19 mouse cellular contexts compared by ENCODE assay signal in genomic region chr10:4182406-4182805, GRCm38 (mm10).
DNase-seq lines count a peak whose midpoint lies in the region; ATAC-seq and TF ChIP-seq lines count a peak whose summit lies in the region.
"Had no signal": no experiment of that assay in that cellular context is flagged by ENCODE, and none has a peak within 500 bp of the region (broad histone marks: within the 10 kb centered on the region; RNA-seq: fewer than 3 reads in every experiment).

No protein-coding gene starts in this region.

- no peaks in the 10 kb centered on the region for H3K36me3 ChIP-seq in heart, postnatal 0 days (replicated peaks; ENCODE audit: control insufficient read depth, insufficient read depth, low read length)
- peaks cover 0 to 8% of the 10 kb centered on the region in 2 experiments; a peak in 2 of 4 replicates for H3K36me3 ChIP-seq in MEL (ENCODE audit: control insufficient read depth in 1 of 2, insufficient read depth in 2 of 2, low read length in 2 of 2)
- no peaks in the 10 kb centered on the region for H3K36me3 ChIP-seq in liver, embryonic 16.5 days (ENCODE audit: control insufficient read depth, insufficient read depth)
- no peaks in the 10 kb centered on the region for H3K36me3 ChIP-seq in lung, postnatal 0 days (ENCODE audit: insufficient read depth, low read length)
- H3K36me3 ChIP-seq: G1E; hindbrain, embryonic 15.5 days; midbrain, embryonic 13.5 days; neural tube, embryonic 12.5 days had no signal

- no peaks in the 10 kb centered on the region for H3K79me2 ChIP-seq in MEL (ENCODE audit: control insufficient read depth, insufficient read depth, low read length, poor library complexity)

- TF ChIP-seq POLR2A in MEL (IDR thresholded peaks at IDR 0.05; ENCODE audit: control insufficient read depth in 1 of 2, insufficient read depth in 1 of 2, low read depth in 1 of 2, low read length in 2 of 2, poor library complexity in 1 of 2): peak in 1 of 2 experiments; percentile 44; a peak in 1 of 4 replicates

- no peaks in the 10 kb centered on the region for H3K9me3 ChIP-seq in heart, postnatal 0 days (replicated peaks; ENCODE audit: control insufficient read depth, low read length)
- H3K9me3 ChIP-seq in MEL (replicated peaks; ENCODE audit: insufficient read depth, low read length): no peaks in the 10 kb centered on the region
- no peaks in the 10 kb centered on the region for H3K9me3 ChIP-seq in liver, embryonic 16.5 days (replicated peaks; ENCODE audit: control insufficient read depth, low read length)
- H3K9me3 ChIP-seq in lung, postnatal 0 days (ENCODE audit: low read length): no peaks in the 10 kb centered on the region
- H3K9me3 ChIP-seq: forebrain, embryonic 13.5 days; G1E; hindbrain, embryonic 15.5 days; midbrain, embryonic 13.5 days; neural tube, embryonic 12.5 days had no signal

- no peak overlapping the region for H3K4me3 ChIP-seq in heart, postnatal 0 days (ENCODE audit: low read depth, low read length)
- H3K4me3 ChIP-seq in MEL (ENCODE audit: control insufficient read depth in 1 of 2, insufficient read depth in 1 of 2, low read depth in 2 of 2, low read length in 2 of 2): no peak overlapping the region
- H3K4me3 ChIP-seq in liver, embryonic 16.5 days (ENCODE audit: low read depth, low read length): no peak overlapping the region
- no peak overlapping the region for H3K4me3 ChIP-seq in lung, postnatal 0 days (ENCODE audit: low read depth, low read length)
- H3K4me3 ChIP-seq: erythroblast, embryonic 14.5 days; forebrain, embryonic 13.5 days; hindbrain, embryonic 15.5 days; midbrain, embryonic 13.5 days; neural tube, embryonic 12.5 days had no signal

- 47% methylated on average over 2 of the region's 2 CpGs for WGBS in heart, postnatal 0 days
- WGBS in liver, embryonic 16.5 days (ENCODE audit: insufficient replicate concordance): 35% methylated on average over 2 of the region's 2 CpGs
- WGBS in lung, postnatal 0 days: 68% methylated on average over 2 of the region's 2 CpGs

- no peaks in the 10 kb centered on the region for H3K27me3 ChIP-seq in heart, postnatal 0 days (ENCODE audit: control insufficient read depth, insufficient read depth, low read length)
- H3K27me3 ChIP-seq in MEL (ENCODE audit: control insufficient read depth in 1 of 2, insufficient read depth in 2 of 2, low read length in 2 of 2): no peaks in the 10 kb centered on the region
- no peaks in the 10 kb centered on the region for H3K27me3 ChIP-seq in liver, embryonic 16.5 days (ENCODE audit: control insufficient read depth, insufficient read depth, low read depth, low read length)
- H3K27me3 ChIP-seq in lung, postnatal 0 days (replicated peaks; ENCODE audit: insufficient read depth, low read length): no peaks in the 10 kb centered on the region
- H3K27me3 ChIP-seq: forebrain, embryonic 13.5 days; hindbrain, embryonic 15.5 days; midbrain, embryonic 13.5 days; neural tube, embryonic 12.5 days had no signal

- H3K9ac ChIP-seq in heart, postnatal 0 days (replicated peaks; ENCODE audit: low read depth, low read length): no peak overlapping the region
- peak overlapping the region; percentile 37 for H3K9ac ChIP-seq in MEL (ENCODE audit: control insufficient read depth, low read depth, low read length, poor library complexity, severe bottlenecking)
- no peak overlapping the region for H3K9ac ChIP-seq in liver, embryonic 16.5 days (ENCODE audit: low read depth, low read length)
- H3K9ac ChIP-seq in lung, postnatal 0 days (replicated peaks; ENCODE audit: low read depth): no peak overlapping the region
- H3K9ac ChIP-seq: forebrain, embryonic 13.5 days; hindbrain, embryonic 15.5 days; lung, embryonic 14.5 days; midbrain, embryonic 13.5 days; neural tube, embryonic 12.5 days had no signal

- TF ChIP-seq CTCF in heart, postnatal 0 days (IDR thresholded peaks at IDR 0.05; ENCODE audit: low read depth): no peak
- TF ChIP-seq CTCF in MEL (IDR thresholded peaks at IDR 0.05 in 2 of 3, conservative IDR thresholded peaks at IDR 0.05 in 1 of 3; ENCODE audit: control insufficient read depth in 1 of 3, insufficient read depth in 1 of 3, low read depth in 2 of 3, low read length in 3 of 3, poor library complexity in 1 of 3, severe bottlenecking in 1 of 3): no peak
- no peak for TF ChIP-seq CTCF in lung, postnatal 0 days (IDR thresholded peaks at IDR 0.05)

- no peak for DNase-seq in heart, postnatal 0 days (ENCODE audit: low spot score)
- DNase-seq in heart, postnatal 25 days (ENCODE audit: low spot score): no peak
- peak; percentile 49 for DNase-seq in A20 (ENCODE audit: low read depth, low spot score)
- DNase-seq in MEL (ENCODE audit: low read depth, low spot score): peak; percentile 85
- DNase-seq in adrenal gland, postnatal 10 days: no peak
- DNase-seq in lung, postnatal 0 days (ENCODE audit: low spot score): no peak
- DNase-seq: cerebellum, adult 2 months; gastrocnemius, postnatal 14 days; thymus, postnatal 25 days had no signal

- H3K4me1 ChIP-seq in heart, postnatal 0 days (ENCODE audit: control insufficient read depth, insufficient read depth): no peaks in the 10 kb centered on the region
- H3K4me1 ChIP-seq in MEL (ENCODE audit: control insufficient read depth in 1 of 2, insufficient read depth in 2 of 2, low read length in 2 of 2): peaks cover 0 to 21% of the 10 kb centered on the region in 2 experiments; a peak in 2 of 4 replicates
- no peaks in the 10 kb centered on the region for H3K4me1 ChIP-seq in liver, embryonic 16.5 days (ENCODE audit: control insufficient read depth, low read depth, low read length)
- no peaks in the 10 kb centered on the region for H3K4me1 ChIP-seq in lung, postnatal 0 days (ENCODE audit: insufficient read depth, low read depth, low read length)
- H3K4me1 ChIP-seq: forebrain, embryonic 13.5 days; hindbrain, embryonic 15.5 days; midbrain, embryonic 13.5 days; neural tube, embryonic 12.5 days had no signal

- TF ChIP-seq EP300 in heart, postnatal 0 days (IDR thresholded peaks at IDR 0.05; ENCODE audit: low read depth): no peak
- TF ChIP-seq EP300 in MEL (IDR thresholded peaks at IDR 0.05; ENCODE audit: low read depth in 1 of 2, low read length in 2 of 2): peak; percentile 71 to 80
- TF ChIP-seq EP300 in lung, postnatal 0 days (IDR thresholded peaks at IDR 0.05): no peak

- TF ChIP-seq RAD21 in MEL (IDR thresholded peaks at IDR 0.05; ENCODE audit: low read depth, low read length): no peak

- H3K27ac ChIP-seq in heart, postnatal 0 days (ENCODE audit: low read depth): peak overlapping the region; percentile 65
- H3K27ac ChIP-seq in MEL (ENCODE audit: control insufficient read depth, low read depth, low read length): peak overlapping the region; percentile 68
- no peak overlapping the region for H3K27ac ChIP-seq in liver, embryonic 16.5 days (ENCODE audit: low read length)
- H3K27ac ChIP-seq in lung, postnatal 0 days (ENCODE audit: low read length): no peak overlapping the region
- H3K27ac ChIP-seq: forebrain, embryonic 13.5 days; hindbrain, embryonic 15.5 days; midbrain, embryonic 13.5 days; neural tube, embryonic 12.5 days had no signal

- no peak for ATAC-seq in heart, postnatal 0 days (ENCODE audit: insufficient read depth, low read depth)
- ATAC-seq in liver, embryonic 16.5 days (ENCODE audit: low read depth): 0 out of 2 replicates have a peak, but pooled peaks have one; percentile 16
- ATAC-seq in lung, postnatal 0 days: no peak
- ATAC-seq: CD4-positive, CD25-positive, alpha-beta regulatory T cell, adult 4 months; forebrain, embryonic 13.5 days; intestine, embryonic 16.5 days; midbrain, embryonic 13.5 days had no signal

- no peak overlapping the region for H3K4me2 ChIP-seq in heart, postnatal 0 days (ENCODE audit: low read depth, low read length)
- no peak overlapping the region for H3K4me2 ChIP-seq in liver, embryonic 16.5 days (ENCODE audit: low read depth, low read length)
- no peak overlapping the region for H3K4me2 ChIP-seq in lung, postnatal 0 days (replicated peaks; ENCODE audit: low read depth, low read length)
- H3K4me2 ChIP-seq: forebrain, embryonic 13.5 days; hindbrain, embryonic 15.5 days; lung, embryonic 14.5 days; midbrain, embryonic 13.5 days; neural tube, embryonic 12.5 days had no signal

- intact Hi-C loops in heart, postnatal 25 days (cut with DNase I): no loop called here

TF ChIP-seq in MEL, 35 proteins besides CTCF, POLR2A, EP300 and RAD21 (continues in another document):
- no peak for TF ChIP-seq MXI1 (IDR thresholded peaks at IDR 0.05; ENCODE audit: low read depth, low read length)
- TF ChIP-seq ZC3H11A (IDR thresholded peaks at IDR 0.05; ENCODE audit: low read depth, low read length): no peak
- TF ChIP-seq E2F4 (IDR thresholded peaks at IDR 0.05; ENCODE audit: borderline replicate concordance, low read depth, low read length): no peak
- TF ChIP-seq MAFK (IDR thresholded peaks at IDR 0.05; ENCODE audit: borderline replicate concordance, low read depth, low read length): no peak
- TF ChIP-seq HCFC1 (IDR thresholded peaks at IDR 0.05; ENCODE audit: low read depth, low read length): 0 out of 2 replicates have a peak, but pooled peaks have one; percentile 41
- TF ChIP-seq MYC (IDR thresholded peaks at IDR 0.05; ENCODE audit: low read depth, low read length): 0 out of 2 replicates have a peak, but pooled peaks have one; percentile 48
- TF ChIP-seq ELF1 (IDR thresholded peaks at IDR 0.05; ENCODE audit: low read depth, low read length): peak; percentile 23; the same call in 1 of the 2 replicates
- no peak for TF ChIP-seq POLR2AphosphoS2 (IDR thresholded peaks at IDR 0.05; ENCODE audit: low read length)
- no peak for TF ChIP-seq RCOR1 (IDR thresholded peaks at IDR 0.05; ENCODE audit: low read depth, low read length)
- no peak for TF ChIP-seq NRF1 (IDR thresholded peaks at IDR 0.05; ENCODE audit: insufficient read depth, low read depth, low read length, poor library complexity, severe bottlenecking)
- TF ChIP-seq SIN3A (IDR thresholded peaks at IDR 0.05; ENCODE audit: low read length): no peak
- TF ChIP-seq TBP (IDR thresholded peaks at IDR 0.05; ENCODE audit: low read depth, low read length): peak; percentile 75; the same call in 1 of the 2 replicates
- 0 out of 2 replicates have a peak, but pooled peaks have one; percentile 21 for TF ChIP-seq ETS1 (IDR thresholded peaks at IDR 0.05; ENCODE audit: low read depth, low read length)
- peak; percentile 57; the same call in 1 of the 2 replicates for TF ChIP-seq MAX (IDR thresholded peaks at IDR 0.05; ENCODE audit: low read length)
- no peak for TF ChIP-seq UBTF (IDR thresholded peaks at IDR 0.05; ENCODE audit: borderline replicate concordance, insufficient read depth, low read depth, low read length)
- TF ChIP-seq GATA1 (IDR thresholded peaks at IDR 0.05; ENCODE audit: low read depth, low read length): peak; percentile 88
- no peak for TF ChIP-seq POLR2AphosphoS5 (IDR thresholded peaks at IDR 0.05; ENCODE audit: borderline replicate concordance, low read depth, low read length)
- no peak for TF ChIP-seq MAZ (IDR thresholded peaks at IDR 0.05; ENCODE audit: low read depth, low read length)
- TF ChIP-seq TCF12 (IDR thresholded peaks at IDR 0.05; ENCODE audit: low read depth, low read length): peak; percentile 42; the same call in 1 of the 2 replicates
- no peak for TF ChIP-seq ZMIZ1 (IDR thresholded peaks at IDR 0.05; ENCODE audit: low read depth, low read length)
- TF ChIP-seq GABPA (IDR thresholded peaks at IDR 0.05; ENCODE audit: low read depth, low read length): no peak

Comparison
In these comparisons a context has a peak if more than half of its experiments do, and no peak if none do; other contexts are left out.
1. DNase-seq: peak in A20 (single experiment) and MEL (single experiment); none in heart, postnatal 0 days (single experiment), heart, postnatal 25 days (single experiment), adrenal gland, postnatal 10 days (single experiment) and lung, postnatal 0 days (single experiment).
2. H3K27ac ChIP-seq: peak in heart, postnatal 0 days (single experiment) and MEL (single experiment); none in liver, embryonic 16.5 days (single experiment) and lung, postnatal 0 days (single experiment).